Mouse (Mus musculus): ENCODE results near the gene Arl16. TPM values are rescaled to one million over a fixed set of nuclear protein-coding genes. Genes with fewer than 3 reads are reported as not detected.

Gene Arl16
- total RNA-seq, 2 experiments from 2014 or later: 3.8 to 13.8 TPM

Other genes starting within 250 kb of the Arl16 start
- 2.5 and 2.9 TPM in 2 replicates for gene Bahcc1, start 234.7 kb downstream of the Arl16 start, total RNA-seq (2015; ENCODE audit: low replicate concordance)
- 1.4 TPM in 2 replicates for gene Bahcc1, start 234.7 kb downstream of the Arl16 start, total RNA-seq (2017; ENCODE audit: low replicate concordance)
- 531 and 597 TPM in 2 replicates for gene Actg1, start 119.1 kb downstream of the Arl16 start, total RNA-seq (2015; ENCODE audit: low replicate concordance)
- gene Actg1, start 119.1 kb downstream of the Arl16 start, total RNA-seq (2017; ENCODE audit: low replicate concordance): 282 and 330 TPM in 2 replicates
- not detected in 2 replicates for gene Fscn2, start 106.1 kb downstream of the Arl16 start, total RNA-seq (2015; ENCODE audit: low replicate concordance)
- gene Fscn2, start 106.1 kb downstream of the Arl16 start, total RNA-seq (2017; ENCODE audit: low replicate concordance): not detected in 2 replicates
- 6.1 and 8.0 TPM in 2 replicates for gene Faap100, start 88.8 kb downstream of the Arl16 start, total RNA-seq (2015; ENCODE audit: low replicate concordance)
- gene Faap100, start 88.8 kb downstream of the Arl16 start, total RNA-seq (2017; ENCODE audit: low replicate concordance): 2.0 and 9.4 TPM in 2 replicates
- 35.2 and 47.6 TPM in 2 replicates for gene Nploc4, start 29.9 kb downstream of the Arl16 start, total RNA-seq (2015; ENCODE audit: low replicate concordance)
- gene Nploc4, start 29.9 kb downstream of the Arl16 start, total RNA-seq (2017; ENCODE audit: low replicate concordance): 63.8 and 65.8 TPM in 2 replicates
- not detected in 2 replicates for gene Tspan10, start 25.0 kb downstream of the Arl16 start, total RNA-seq (2015; ENCODE audit: low replicate concordance)
- 0.13 and 1.8 TPM in 2 replicates for gene Tspan10, start 25.0 kb downstream of the Arl16 start, total RNA-seq (2017; ENCODE audit: low replicate concordance)
- gene Pde6g, start 14.1 kb downstream of the Arl16 start, total RNA-seq (2015; ENCODE audit: low replicate concordance): not detected in 2 replicates
- not detected in 2 replicates for gene Pde6g, start 14.1 kb downstream of the Arl16 start, total RNA-seq (2017; ENCODE audit: low replicate concordance)
- 4.3 TPM in 1 of 2 replicates, not detected in the other for gene Oxld1, start 9.5 kb downstream of the Arl16 start, total RNA-seq (2015; ENCODE audit: low replicate concordance)
- 1.4 and 5.0 TPM in 2 replicates for gene Oxld1, start 9.5 kb downstream of the Arl16 start, total RNA-seq (2017; ENCODE audit: low replicate concordance)
- gene Ccdc137, start 9.5 kb downstream of the Arl16 start, total RNA-seq (2015; ENCODE audit: low replicate concordance): 5.8 and 26.8 TPM in 2 replicates
- 21.2 and 24.0 TPM in 2 replicates for gene Ccdc137, start 9.5 kb downstream of the Arl16 start, total RNA-seq (2017; ENCODE audit: low replicate concordance)
- 10.8 and 17.6 TPM in 2 replicates for gene Mrpl12, start 17.0 kb upstream of the Arl16 start, total RNA-seq (2015; ENCODE audit: low replicate concordance)
- gene Mrpl12, start 17.0 kb upstream of the Arl16 start, total RNA-seq (2017; ENCODE audit: low replicate concordance): 11.6 and 13.7 TPM in 2 replicates
- gene Slc25a10, start 24.2 kb upstream of the Arl16 start, total RNA-seq (2015; ENCODE audit: low replicate concordance): 7.2 and 17.6 TPM in 2 replicates
- 25.4 and 40.1 TPM in 2 replicates for gene Slc25a10, start 24.2 kb upstream of the Arl16 start, total RNA-seq (2017; ENCODE audit: low replicate concordance)
- gene Gcgr, start 63.1 kb upstream of the Arl16 start, total RNA-seq (2015; ENCODE audit: low replicate concordance): not detected in 2 replicates
- not detected in 2 replicates for gene Gcgr, start 63.1 kb upstream of the Arl16 start, total RNA-seq (2017; ENCODE audit: low replicate concordance)
- 19.8 and 23.5 TPM in 2 replicates for gene Mcrip1, start 82.1 kb upstream of the Arl16 start, total RNA-seq (2015; ENCODE audit: low replicate concordance)
- gene Mcrip1, start 82.1 kb upstream of the Arl16 start, total RNA-seq (2017; ENCODE audit: low replicate concordance): 1.7 and 5.6 TPM in 2 replicates
- not detected in 2 replicates for gene Ppp1r27, start 83.5 kb upstream of the Arl16 start, total RNA-seq (2015; ENCODE audit: low replicate concordance)
- gene Ppp1r27, start 83.5 kb upstream of the Arl16 start, total RNA-seq (2017; ENCODE audit: low replicate concordance): not detected in 2 replicates
- gene P4hb, start 105.6 kb upstream of the Arl16 start, total RNA-seq (2015; ENCODE audit: low replicate concordance): 101 and 104 TPM in 2 replicates
- gene P4hb, start 105.6 kb upstream of the Arl16 start, total RNA-seq (2017; ENCODE audit: low replicate concordance): 112 and 141 TPM in 2 replicates
- 134 and 150 TPM in 2 replicates for gene Arhgdia, start 114.0 kb upstream of the Arl16 start, total RNA-seq (2015; ENCODE audit: low replicate concordance)
- 45.3 and 49.3 TPM in 2 replicates for gene Arhgdia, start 114.0 kb upstream of the Arl16 start, total RNA-seq (2017; ENCODE audit: low replicate concordance)
- gene Alyref, start 130.8 kb upstream of the Arl16 start, total RNA-seq (2015; ENCODE audit: low replicate concordance): 72.9 and 87.2 TPM in 2 replicates
- gene Alyref, start 130.8 kb upstream of the Arl16 start, total RNA-seq (2017; ENCODE audit: low replicate concordance): 142 and 227 TPM in 2 replicates
- gene Anapc11, start 130.8 kb upstream of the Arl16 start, total RNA-seq (2015; ENCODE audit: low replicate concordance): 28.1 and 35.0 TPM in 2 replicates
- 2.8 and 12.1 TPM in 2 replicates for gene Anapc11, start 130.8 kb upstream of the Arl16 start, total RNA-seq (2017; ENCODE audit: low replicate concordance)
- not detected in 2 replicates for gene Npb, start 140.9 kb upstream of the Arl16 start, total RNA-seq (2015; ENCODE audit: low replicate concordance)
- gene Npb, start 140.9 kb upstream of the Arl16 start, total RNA-seq (2017; ENCODE audit: low replicate concordance): not detected in 2 replicates
- gene Pcyt2, start 150.3 kb upstream of the Arl16 start, total RNA-seq (2015; ENCODE audit: low replicate concordance): 13.3 and 14.7 TPM in 2 replicates
- 20.7 and 23.1 TPM in 2 replicates for gene Pcyt2, start 150.3 kb upstream of the Arl16 start, total RNA-seq (2017; ENCODE audit: low replicate concordance)
- 59.9 and 61.3 TPM in 2 replicates for gene Sirt7, start 157.6 kb upstream of the Arl16 start, total RNA-seq (2015; ENCODE audit: low replicate concordance)
- 81.2 and 85.6 TPM in 2 replicates for gene Sirt7, start 157.6 kb upstream of the Arl16 start, total RNA-seq (2017; ENCODE audit: low replicate concordance)
- 36.0 TPM in 2 replicates for gene Mafg, start 166.0 kb upstream of the Arl16 start, total RNA-seq (2015; ENCODE audit: low replicate concordance)
- gene Mafg, start 166.0 kb upstream of the Arl16 start, total RNA-seq (2017; ENCODE audit: low replicate concordance): 71.3 and 91.6 TPM in 2 replicates
- gene Pycr1, start 176.2 kb upstream of the Arl16 start, total RNA-seq (2015; ENCODE audit: low replicate concordance): 2.1 TPM in 1 of 2 replicates, not detected in the other
- gene Pycr1, start 176.2 kb upstream of the Arl16 start, total RNA-seq (2017; ENCODE audit: low replicate concordance): 1.1 TPM in 1 of 2 replicates, not detected in the other
- not detected in 2 replicates for gene Myadml2, start 180.6 kb upstream of the Arl16 start, total RNA-seq (2015; ENCODE audit: low replicate concordance)
- not detected in 2 replicates for gene Myadml2, start 180.6 kb upstream of the Arl16 start, total RNA-seq (2017; ENCODE audit: low replicate concordance)
- gene Notum, start 193.6 kb upstream of the Arl16 start, total RNA-seq (2015; ENCODE audit: low replicate concordance): not detected in 2 replicates
- gene Notum, start 193.6 kb upstream of the Arl16 start, total RNA-seq (2017; ENCODE audit: low replicate concordance): not detected in 2 replicates
- 33.1 and 41.4 TPM in 2 replicates for gene Aspscr1, start 205.4 kb upstream of the Arl16 start, total RNA-seq (2015; ENCODE audit: low replicate concordance)
- 46.0 and 59.7 TPM in 2 replicates for gene Aspscr1, start 205.4 kb upstream of the Arl16 start, total RNA-seq (2017; ENCODE audit: low replicate concordance)
- gene Cenpx, start 246.1 kb upstream of the Arl16 start, total RNA-seq (2015; ENCODE audit: low replicate concordance): 7.1 and 35.3 TPM in 2 replicates
- 15.0 and 21.2 TPM in 2 replicates for gene Cenpx, start 246.1 kb upstream of the Arl16 start, total RNA-seq (2017; ENCODE audit: low replicate concordance)
- gene Lrrc45, start 246.3 kb upstream of the Arl16 start, total RNA-seq (2015; ENCODE audit: low replicate concordance): 3.4 and 6.1 TPM in 2 replicates
- 12.3 and 12.9 TPM in 2 replicates for gene Lrrc45, start 246.3 kb upstream of the Arl16 start, total RNA-seq (2017; ENCODE audit: low replicate concordance)

Measured in erythroid progenitor cell, adult 5-6 weeks (primary cell).